ENCODE assay signal across 8 mouse cellular contexts in genomic region chr5:32712221-32713041, GRCm38 (mm10).
DNase-seq lines count a peak whose midpoint lies in the region; ATAC-seq and TF ChIP-seq lines count a peak whose summit lies in the region.

No protein-coding gene starts in this region.

- no peak overlapping the region for H3K27ac ChIP-seq in liver, adult 2 months (replicated peaks; ENCODE audit: insufficient read depth, low read depth, low read length)
- no peak overlapping the region for H3K27ac ChIP-seq in intestine, postnatal 0 days (ENCODE audit: low read depth, low read length)
- H3K27ac ChIP-seq in neural tube, embryonic 14.5 days (ENCODE audit: low read depth, low read length), result no peak overlapping the region

- H3K9me3 ChIP-seq in intestine, postnatal 0 days (ENCODE audit: control insufficient read depth), result no peaks in the 10 kb centered on the region
- H3K9me3 ChIP-seq in neural tube, embryonic 14.5 days (ENCODE audit: control insufficient read depth, low read length), result no peaks in the 10 kb centered on the region

- H3K27me3 ChIP-seq in liver, adult 2 months (ENCODE audit: control insufficient read depth, insufficient read depth, low read length), result no peaks in the 10 kb centered on the region
- H3K27me3 ChIP-seq in intestine, postnatal 0 days (replicated peaks; ENCODE audit: control insufficient read depth, insufficient read depth, low read length), result no peaks in the 10 kb centered on the region
- no peaks in the 10 kb centered on the region for H3K27me3 ChIP-seq in neural tube, embryonic 14.5 days (ENCODE audit: control insufficient read depth, insufficient read depth, low read length)

- H3K4me2 ChIP-seq in intestine, postnatal 0 days (replicated peaks; ENCODE audit: low read depth), result peak overlapping the region; percentile 66; the same call in 1 of the 2 replicates
- H3K4me2 ChIP-seq in neural tube, embryonic 14.5 days (ENCODE audit: low read depth, low read length), result peak overlapping the region; percentile 91; the same call in 1 of the 2 replicates

- peak; percentile 24 for DNase-seq in liver, adult 2 months (ENCODE audit: extremely low read depth, low read depth, low spot score)
- no peak for DNase-seq in liver
- peak; percentile 43 for DNase-seq in embryo, embryonic 10.5 days (ENCODE audit: low spot score)
- no peak for DNase-seq in cerebellum, postnatal 4 days (ENCODE audit: low spot score in 2 of 2)
- no peak for DNase-seq in cerebellum, adult 11-12 months

- no peaks in the 10 kb centered on the region for H3K79me2 ChIP-seq in liver, adult 2 months (ENCODE audit: control insufficient read depth, insufficient read depth, low read length)

- no peak overlapping the region for H3K4me3 ChIP-seq in liver, adult 2 months (ENCODE audit: insufficient read depth, low read depth, low read length)
- H3K4me3 ChIP-seq in intestine, postnatal 0 days (ENCODE audit: low read depth, low read length), result no peak overlapping the region
- peak overlapping the region; percentile 57 for H3K4me3 ChIP-seq in neural tube, embryonic 14.5 days (ENCODE audit: low read depth, low read length)

- 73% methylated on average over 4 of the region's 4 CpGs for WGBS in liver, adult 2 months
- 62% methylated on average over 4 of the region's 4 CpGs for whole genome bisulfite sequencing in intestine, postnatal 0 days
- WGBS in neural tube, embryonic 14.5 days, result 68% methylated on average over 4 of the region's 4 CpGs

- no peak for TF ChIP-seq CTCF in liver, adult 2 months (IDR thresholded peaks at IDR 0.05; ENCODE audit: low read depth, low read length)
- TF ChIP-seq CTCF in intestine, postnatal 0 days (IDR thresholded peaks at IDR 0.05; ENCODE audit: low read depth), result no peak

- no peak for TF ChIP-seq POLR2A in liver, adult 2 months (IDR thresholded peaks at IDR 0.05; ENCODE audit: extremely low read depth, insufficient read depth, low read length)

- H3K9ac ChIP-seq in liver, adult 2 months (ENCODE audit: low read depth, low read length), result no peak overlapping the region
- H3K9ac ChIP-seq in intestine, postnatal 0 days (ENCODE audit: low read depth, low read length), result no peak overlapping the region
- H3K9ac ChIP-seq in neural tube, embryonic 14.5 days (replicated peaks; ENCODE audit: low read depth, low read length), result no peak overlapping the region

- H3K36me3 ChIP-seq in liver, adult 2 months (ENCODE audit: control insufficient read depth, insufficient read depth, low read length), result no peaks in the 10 kb centered on the region
- no peaks in the 10 kb centered on the region for H3K36me3 ChIP-seq in intestine, postnatal 0 days (ENCODE audit: control insufficient read depth, insufficient read depth)
- H3K36me3 ChIP-seq in neural tube, embryonic 14.5 days (ENCODE audit: control insufficient read depth, insufficient read depth, low read length), result no peaks in the 10 kb centered on the region

- no peak for ATAC-seq in intestine, postnatal 0 days
- no peak for ATAC-seq in neural tube, embryonic 14.5 days (ENCODE audit: low read depth)
- no peak for ATAC-seq in inflammation-experienced regulatory T-cells, adult 6 months

- H3K4me1 ChIP-seq in liver, adult 2 months (ENCODE audit: control insufficient read depth, insufficient read depth, low read length), result peaks cover 10% of the 10 kb centered on the region
- no peaks in the 10 kb centered on the region for H3K4me1 ChIP-seq in intestine, postnatal 0 days (replicated peaks; ENCODE audit: control insufficient read depth, insufficient read depth, low read length)
- peaks cover 6% of the 10 kb centered on the region; the same call in 1 of the 2 replicates for H3K4me1 ChIP-seq in neural tube, embryonic 14.5 days (ENCODE audit: control insufficient read depth, insufficient read depth, low read length)

Comparison
In these comparisons a context has a peak if more than half of its experiments do, and no peak if none do; other contexts are left out.
1. DNase-seq: peak in liver, adult 2 months (single experiment) and embryo, embryonic 10.5 days (single experiment); none in liver (single experiment), cerebellum, postnatal 4 days (0 of 2) and cerebellum, adult 11-12 months (single experiment).